In the genomic region with DNA sequence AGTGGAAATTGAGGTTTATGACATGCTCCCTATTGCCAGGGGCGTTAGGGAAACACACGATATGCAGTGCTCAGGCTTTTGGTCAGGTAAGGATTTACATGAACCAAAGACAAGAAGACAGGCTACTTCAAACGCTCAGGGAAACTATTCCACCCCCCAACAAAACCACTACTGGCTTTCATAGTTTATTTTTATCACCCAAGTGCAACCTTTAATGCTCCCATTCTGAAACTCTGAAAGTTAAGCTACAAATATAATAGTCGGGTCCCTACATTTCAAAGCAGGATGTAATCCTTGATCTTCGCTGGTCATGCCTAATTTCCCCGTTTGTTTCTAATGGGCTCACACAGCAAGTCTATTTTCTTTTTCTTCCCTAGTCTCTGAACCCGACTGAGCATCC, we compare ENCODE assay signal across 23 mouse cellular contexts. TPM values are rescaled to one million over a fixed set of nuclear protein-coding genes. Genes with fewer than 3 reads are reported as not detected.
"Had no signal": no experiment of that assay in that cellular context is flagged by ENCODE, and none has a peak within 500 bp of the region (broad histone marks: within the 10 kb centered on the region; RNA-seq: fewer than 3 reads in every experiment).

No protein-coding gene starts in this region.

- ATAC-seq: midbrain, embryonic 16.5 days had no signal

- H3K27ac ChIP-seq: midbrain, embryonic 10.5 days; neural tube, embryonic 13.5 days; neural tube, embryonic 15.5 days had no signal

- H3K9ac ChIP-seq: lung, embryonic 14.5 days; neural tube, embryonic 13.5 days; neural tube, embryonic 15.5 days had no signal

- H3K4me3 ChIP-seq: midbrain, embryonic 10.5 days; myocyte; neural tube, embryonic 13.5 days; neural tube, embryonic 15.5 days had no signal

- H3K36me3 ChIP-seq: midbrain, embryonic 10.5 days; neural tube, embryonic 13.5 days; neural tube, embryonic 15.5 days had no signal

- H3K4me2 ChIP-seq: lung, embryonic 14.5 days; neural tube, embryonic 13.5 days; neural tube, embryonic 15.5 days had no signal

- H3K9me3 ChIP-seq: midbrain, embryonic 10.5 days; neural tube, embryonic 13.5 days; neural tube, embryonic 15.5 days had no signal

- DNase-seq: lung, adult 18-20 months; lung, embryonic 14.5 days; lung, postnatal 10 days; lung, postnatal 4 days; right cerebral cortex, adult 18-20 months; right cerebral cortex, postnatal 25 days; right cerebral cortex, postnatal 4 days; spleen, adult 18-20 months; thymus, adult 18-20 months; thymus, postnatal 14 days; thymus, postnatal 36 days had no signal

RNA-seq across cellular contexts. Expression of a gene that starts 1.3 kb away (rescaled TPM):
- total RNA-seq: megakaryocyte, adult 5-6 weeks; megakaryocyte-erythroid progenitor cell, adult 5-6 weeks had no signal
- polyA plus RNA-seq: liver, embryonic 16.5 days; midbrain, embryonic 14.5 days; midbrain, embryonic 16.5 days; myocyte; small intestine, adult 2 months; stomach, embryonic 14.5 days; stomach, embryonic 16.5 days had no signal
